Comparison of ENCODE assay signal across 11 mouse cellular contexts in genomic region chr11:85329167-85329894, GRCm38 (mm10). TPM values are rescaled to one million over a fixed set of nuclear protein-coding genes. Genes with fewer than 3 reads are reported as not detected.
DNase-seq lines count a peak whose midpoint lies in the region; TF ChIP-seq lines count a peak whose summit lies in the region.
"Had no signal": no experiment of that assay in that cellular context is flagged by ENCODE, and none has a peak within 500 bp of the region (broad histone marks: within the 10 kb centered on the region; RNA-seq: fewer than 3 reads in every experiment).

No protein-coding gene starts in this region.

- intact Hi-C loops in gastrocnemius, adult 2 months (cut with DNase I), result no loop called here
- intact Hi-C loops in left cerebral cortex, postnatal 4 days (cut with DNase I), result no loop called here
- intact Hi-C loops in left cerebral cortex, adult 2 months (cut with DNase I), result no loop called here

- peak; percentile 41 for DNase-seq in gastrocnemius, adult 2 months
- DNase-seq in gastrocnemius, adult 18-20 months (ENCODE audit: low spot score), result no peak
- DNase-seq in left cerebral cortex, postnatal 4 days, result peak; percentile 42
- DNase-seq in left cerebral cortex, adult 2 months (ENCODE audit: extremely low spot score in 1 of 2, low spot score in 2 of 2), result no peak
- DNase-seq in cerebellum, adult 9-11 months, result peak; percentile 95
- DNase-seq in layer of hippocampus, adult 9-11 months, result peak; percentile 87
- DNase-seq in natural killer cell, adult 2 months (ENCODE audit: low spot score in 2 of 2), result no peak
- DNase-seq in frontal cortex, postnatal 10 days (ENCODE audit: low spot score in 2 of 2), result no peak
- DNase-seq: lung, embryonic 14.5 days; midbrain, embryonic 14.5 days had no signal

- no peak overlapping the region for H3K4me3 ChIP-seq in gastrocnemius, adult 2 months
- H3K4me3 ChIP-seq in left cerebral cortex, adult 2 months, result no peak overlapping the region
- H3K4me3 ChIP-seq: limb, embryonic 12.5 days had no signal

- no peak for TF ChIP-seq CTCF in gastrocnemius, adult 2 months (IDR thresholded peaks at IDR 0.05)
- no peak for TF ChIP-seq CTCF in left cerebral cortex, adult 2 months (IDR thresholded peaks at IDR 0.05)

- H3K27ac ChIP-seq in gastrocnemius, adult 2 months, result peak overlapping the region; percentile 38; the same call in 1 of the 2 replicates
- H3K27ac ChIP-seq in left cerebral cortex, adult 2 months, result no peak overlapping the region
- H3K27ac ChIP-seq: limb, embryonic 12.5 days had no signal

RNA-seq across cellular contexts. Expression of gene Ppm1d, which starts 18.3 kb away (rescaled TPM):
- total RNA-seq in gastrocnemius, adult 2 months (2021), result 1 to 10 TPM; 5.6 to 6.5 TPM
- total RNA-seq in gastrocnemius, adult 18-20 months (2021), result 1 to 10 TPM; 4.6 to 5.1 TPM
- 10 to 100 TPM; 20.2 to 21.3 TPM for total RNA-seq in left cerebral cortex, postnatal 4 days (2021)
- total RNA-seq in left cerebral cortex, adult 2 months (2021), result 10 to 100 TPM; 17.7 to 18.0 TPM

RNA-seq across cellular contexts. Expression of gene Bcas3, which starts 23.6 kb away (rescaled TPM):
- total RNA-seq in gastrocnemius, adult 2 months (2021), result 10 to 100 TPM; 39.6 to 46.6 TPM
- 10 to 100 TPM; 40.7 to 47.3 TPM for total RNA-seq in gastrocnemius, adult 18-20 months (2021)
- total RNA-seq in left cerebral cortex, postnatal 4 days (2021), result 10 to 100 TPM; 42.7 to 42.9 TPM
- 10 to 100 TPM; 69.1 to 73.0 TPM for total RNA-seq in left cerebral cortex, adult 2 months (2021)

Comparison
In these comparisons a context has a peak if more than half of its experiments do, and no peak if none do; other contexts are left out.
1. DNase-seq: peak in gastrocnemius, adult 2 months (single experiment), left cerebral cortex, postnatal 4 days (single experiment), cerebellum, adult 9-11 months (single experiment) and layer of hippocampus, adult 9-11 months (single experiment); none in gastrocnemius, adult 18-20 months (single experiment), left cerebral cortex, adult 2 months (0 of 2), natural killer cell, adult 2 months (0 of 2) and frontal cortex, postnatal 10 days (0 of 2).